Mouse (Mus musculus) C2C12 (cell line): Measurements from ENCODE around the gene Icam5. TPM values are rescaled to one million over a fixed set of nuclear protein-coding genes. Genes with fewer than 3 reads are reported as not detected.

Experiments used
- H3K27me3 ChIP-seq: one replicate; pipeline ENCODE4 v1.6.1; 2011; ENCODE audit not compliant: control insufficient read depth, insufficient read depth, insufficient read length
- H3K36me3 ChIP-seq: one replicate; pipeline ENCODE4 v1.6.1; 2011; ENCODE audit not compliant: control insufficient read depth, insufficient read depth
- H3K4me3 ChIP-seq: one replicate; pipeline ENCODE4 v1.5.1; 2011; ENCODE audit warnings: mild to moderate bottlenecking, control low read depth; ENCODE audit not compliant: poor library complexity, insufficient read depth, severe bottlenecking
- H3K79me2 ChIP-seq: one replicate; pipeline ENCODE4 v1.6.1; 2011; ENCODE audit not compliant: control insufficient read depth, insufficient read depth
- H3K79me3 ChIP-seq: one replicate; pipeline ENCODE4 v1.6.1; 2011; ENCODE audit warnings: low read depth, control low read depth
- H3ac ChIP-seq: one replicate; pipeline ENCODE3; 2011; ENCODE audit warnings: low read depth; ENCODE audit not compliant: control insufficient read depth, insufficient read length
- CEBPB ChIP-seq: IDR thresholded peaks from one replicate; pipeline ENCODE4 v1.6.1; 2011; ENCODE audit warnings: low read depth, mild to moderate bottlenecking, control low read depth, moderate library complexity
- CTCF ChIP-seq: IDR thresholded peaks from one replicate; pipeline ENCODE4 v1.5.1; 2011; ENCODE audit not compliant: control insufficient read depth, insufficient read depth, insufficient read length
- FOSL1 ChIP-seq: IDR thresholded peaks from one replicate; pipeline ENCODE4 v1.8.0; 2011; ENCODE audit warnings: mild to moderate bottlenecking, low read length; ENCODE audit not compliant: poor library complexity, insufficient read depth, severe bottlenecking
- MAX ChIP-seq: IDR thresholded peaks from one replicate; pipeline ENCODE4 v1.6.1; 2011; ENCODE audit warnings: mild to moderate bottlenecking, control low read depth
- MYOD1 ChIP-seq: IDR thresholded peaks from one replicate; pipeline ENCODE4 v1.6.1; 2011; ENCODE audit warnings: low read depth; ENCODE audit not compliant: control insufficient read depth, insufficient read length
- MYOG ChIP-seq: IDR thresholded peaks from one replicate; pipeline ENCODE4 v1.6.1; 2011; ENCODE audit not compliant: control insufficient read depth, insufficient read length; ENCODE audit errors: extremely low read depth
- USF1 ChIP-seq: IDR thresholded peaks from one replicate; pipeline ENCODE4 v1.6.1; 2011; ENCODE audit warnings: low read depth, mild to moderate bottlenecking, control low read depth, moderate library complexity
- polyA plus RNA-seq: library from polyadenylated mRNA; unstranded; fragments of >200 nt; fragmentation: generic; extraction: Trizol; gene quantifications from one replicate; pipeline ENCODE4 v1.2.1, GENCODE M21; 2012; ENCODE audit warnings: missing spikeins

The Icam5 gene
- polyA plus RNA-seq, 1 experiment: 0.46 TPM

- H3K79me3 ChIP-seq: peaks cover 16% of the 10 kb centered on the region
- peaks cover 51% of the 10 kb centered on the region for H3K36me3 ChIP-seq
- H3K4me3 ChIP-seq: no peak within 1 kb of the TSS
Observed at GRCm38 (mm10) chr9:21067006-21067684, 35.3 kb downstream of the Icam5 start, which contains the start of gene Zglp1. Zglp1 (minus strand) TSS chr9:21067093.

GRCm38 (mm10) chr9:21072641-21073040, 40.8 kb downstream of the Icam5 start:
- Histone ChIP-seq H3K79me2 (peaks cover 31% of the 10 kb centered on the region), H3K79me3 (peaks cover 22% of the 10 kb centered on the region), H3K4me3 (peak overlapping the region; percentile 57), H3ac (peak overlapping the region; percentile 95), H3K36me3 (peaks cover 41% of the 10 kb centered on the region), H3K27me3 (no peaks in the 10 kb centered on the region)
- TF ChIP-seq CTCF: no peak
- no peak for TF ChIP-seq MAX

More at GRCm38 (mm10) chr9:21067006-21067684, 35.3 kb downstream of the Icam5 start, which contains the start of gene Zglp1:
- no peak within 1 kb of the TSS for H3ac ChIP-seq
- no peak for TF ChIP-seq CEBPB
- peaks cover 21% of the 10 kb centered on the region for H3K79me2 ChIP-seq
- no peaks in the 10 kb centered on the region for H3K27me3 ChIP-seq

GRCm38 (mm10) chr9:21073044-21073840, 41.4 kb downstream of the Icam5 start, which contains the start of the genes Gm49373 and Fdx1l:
Gm49373 (minus strand) TSS chr9:21073096.
Fdx1l (minus strand) TSS chr9:21073614.
- Histone ChIP-seq H3K79me3 (peaks cover 22% of the 10 kb centered on the region), H3K36me3 (peaks cover 42% of the 10 kb centered on the region), H3ac (peak within 1 kb of the TSS; percentile 95), H3K27me3 (no peaks in the 10 kb centered on the region), H3K79me2 (peaks cover 31% of the 10 kb centered on the region), H3K4me3 (peak within 1 kb of the TSS; percentile 57)
- TF ChIP-seq MYOD1: no peak
- TF ChIP-seq MYOG: no peak
- no peak for TF ChIP-seq CEBPB
- TF ChIP-seq USF1: peak; percentile 97
- peak; percentile 91 for TF ChIP-seq MAX
- no peak for TF ChIP-seq CTCF
- TF ChIP-seq FOSL1: no peak

DNA sequence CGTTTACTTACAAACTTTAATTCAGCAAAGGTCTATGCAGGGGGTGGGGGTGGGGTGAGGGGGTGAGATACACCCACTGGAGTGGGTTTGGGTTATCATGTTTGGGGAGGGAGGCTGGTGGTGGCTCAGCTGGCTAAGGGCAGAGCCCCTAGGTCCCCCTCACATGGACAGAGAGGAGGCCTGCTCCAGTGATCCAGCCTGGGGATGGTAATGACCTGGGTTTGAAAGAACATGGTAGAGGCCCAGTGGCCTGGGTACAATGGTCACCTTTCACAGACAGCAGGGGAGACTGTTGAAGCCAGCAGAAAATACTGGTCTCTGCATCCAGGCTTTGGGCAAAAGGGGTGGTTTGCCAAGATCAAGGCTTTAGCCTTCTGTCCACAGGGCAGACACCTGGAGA, 42.3 kb downstream of the Icam5 start:
- no peak overlapping the region for H3K4me3 ChIP-seq
- TF ChIP-seq CTCF (no peak), FOSL1 (no peak), MYOG (no peak), MYOD1 (no peak), USF1 (no peak)
- no peaks in the 10 kb centered on the region for H3K27me3 ChIP-seq
- H3K79me3 ChIP-seq: peaks cover 22% of the 10 kb centered on the region
- peaks cover 50% of the 10 kb centered on the region for H3K36me3 ChIP-seq
- peaks cover 31% of the 10 kb centered on the region for H3K79me2 ChIP-seq
- H3ac ChIP-seq: no peak overlapping the region

GRCm38 (mm10) chr9:21075625-21076024, 43.8 kb downstream of the Icam5 start:
- Histone ChIP-seq H3ac (no peak overlapping the region), H3K27me3 (no peaks in the 10 kb centered on the region), H3K36me3 (peaks cover 55% of the 10 kb centered on the region), H3K4me3 (no peak overlapping the region), H3K79me3 (peaks cover 19% of the 10 kb centered on the region), H3K79me2 (peaks cover 25% of the 10 kb centered on the region)
- TF ChIP-seq USF1: no peak
- no peak for TF ChIP-seq MYOG
- TF ChIP-seq CTCF: no peak
- no peak for TF ChIP-seq CEBPB
- TF ChIP-seq MYOD1: no peak
- TF ChIP-seq FOSL1: no peak
- TF ChIP-seq MAX: no peak

DNA sequence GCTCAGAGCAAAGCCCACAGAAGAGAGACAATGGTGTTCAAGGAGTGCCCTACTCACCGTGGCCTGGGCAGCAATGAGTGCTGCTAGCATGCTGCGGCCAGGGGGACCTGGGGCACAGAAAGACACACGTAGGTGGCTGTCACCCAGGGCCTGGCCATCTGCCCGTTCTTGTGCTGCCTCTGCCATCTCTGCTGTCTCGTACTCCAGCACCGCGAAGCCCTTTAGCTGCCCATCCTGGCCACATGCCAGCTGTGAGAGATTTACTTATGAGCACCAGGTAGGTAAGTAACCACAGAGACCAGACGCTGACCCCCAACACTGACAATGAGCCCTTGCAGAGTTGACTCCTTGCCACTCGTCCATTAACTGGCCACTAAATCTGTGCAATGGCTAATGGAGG, 49.3 kb downstream of the Icam5 start:
- H3K4me3 ChIP-seq: no peak overlapping the region
- H3K79me2 ChIP-seq: peaks cover 43% of the 10 kb centered on the region
- H3ac ChIP-seq: no peak overlapping the region
- H3K27me3 ChIP-seq: no peaks in the 10 kb centered on the region
- peaks cover 78% of the 10 kb centered on the region for H3K36me3 ChIP-seq
- no peak for TF ChIP-seq USF1
- H3K79me3 ChIP-seq: peaks cover 14% of the 10 kb centered on the region
